Mouse (Mus musculus): ENCODE measurements around the gene Mybph.
A peak's percentile ranks its signal among the peaks of the same experiment; 100 is the strongest.

Gene Mybph

GRCm38 (mm10) chr1:134193126-134193525, at the start of gene Mybph:
Gene Mybph, plus strand, starts transcription at chr1:134193448.
- no peak for DNase-seq (ENCODE audit: low spot score)

GRCm38 (mm10) chr1:134146066-134146465, 47.2 kb upstream of the Mybph start:
- DNase-seq (ENCODE audit: low spot score), result no peak

- no peak for DNase-seq (ENCODE audit: low spot score)
These were observed 43.2 kb upstream of the Mybph start for GRCm38 (mm10) chr1:134150076-134150475.

GRCm38 (mm10) chr1:134150745-134151144, 42.5 kb upstream of the Mybph start:
- DNase-seq (ENCODE audit: low spot score), result no peak

GRCm38 (mm10) chr1:134151655-134152412, 41.4 kb upstream of the Mybph start:
- peak; percentile 92 for DNase-seq (ENCODE audit: low spot score)

GRCm38 (mm10) chr1:134152626-134153590, 40.3 kb upstream of the Mybph start:
- DNase-seq (ENCODE audit: low spot score), result no peak

GRCm38 (mm10) chr1:134154121-134154520, 39.1 kb upstream of the Mybph start:
- no peak for DNase-seq (ENCODE audit: low spot score)

GRCm38 (mm10) chr1:134154655-134155054, 38.6 kb upstream of the Mybph start:
- no peak for DNase-seq (ENCODE audit: low spot score)

- DNase-seq (ENCODE audit: low spot score), result no peak
These were observed 32.8 kb upstream of the Mybph start for GRCm38 (mm10) chr1:134160404-134160803.

- no peak for DNase-seq (ENCODE audit: low spot score)
These were observed 31.8 kb upstream of the Mybph start for GRCm38 (mm10) chr1:134161399-134161798.

- DNase-seq (ENCODE audit: low spot score), result no peak
These were observed 30.6 kb upstream of the Mybph start for GRCm38 (mm10) chr1:134162510-134163225.

GRCm38 (mm10) chr1:134163476-134163875, 29.8 kb upstream of the Mybph start:
- no peak for DNase-seq (ENCODE audit: low spot score)

- no peak for DNase-seq (ENCODE audit: low spot score)
These were observed 28.8 kb upstream of the Mybph start for GRCm38 (mm10) chr1:134164454-134164853.

GRCm38 (mm10) chr1:134166547-134166946, 26.7 kb upstream of the Mybph start:
- no peak for DNase-seq (ENCODE audit: low spot score)

GRCm38 (mm10) chr1:134167416-134168305, 25.6 kb upstream of the Mybph start:
- no peak for DNase-seq (ENCODE audit: low spot score)

GRCm38 (mm10) chr1:134168567-134168966, 24.7 kb upstream of the Mybph start:
- DNase-seq (ENCODE audit: low spot score), result no peak

- DNase-seq (ENCODE audit: low spot score), result no peak
These were observed 24.1 kb upstream of the Mybph start for GRCm38 (mm10) chr1:134168985-134169697.

GRCm38 (mm10) chr1:134173081-134173480, 20.2 kb upstream of the Mybph start:
- DNase-seq (ENCODE audit: low spot score), result no peak

GRCm38 (mm10) chr1:134177976-134178375, 15.3 kb upstream of the Mybph start:
- no peak for DNase-seq (ENCODE audit: low spot score)

- no peak for DNase-seq (ENCODE audit: low spot score)
These were observed 11.2 kb upstream of the Mybph start, which contains the start of gene Chil1 for GRCm38 (mm10) chr1:134182025-134182424. Gene Chil1, plus strand, starts transcription at chr1:134182176.
